Mouse (Mus musculus): Measurements from ENCODE around the gene Zfp90.

The Zfp90 gene

DNA sequence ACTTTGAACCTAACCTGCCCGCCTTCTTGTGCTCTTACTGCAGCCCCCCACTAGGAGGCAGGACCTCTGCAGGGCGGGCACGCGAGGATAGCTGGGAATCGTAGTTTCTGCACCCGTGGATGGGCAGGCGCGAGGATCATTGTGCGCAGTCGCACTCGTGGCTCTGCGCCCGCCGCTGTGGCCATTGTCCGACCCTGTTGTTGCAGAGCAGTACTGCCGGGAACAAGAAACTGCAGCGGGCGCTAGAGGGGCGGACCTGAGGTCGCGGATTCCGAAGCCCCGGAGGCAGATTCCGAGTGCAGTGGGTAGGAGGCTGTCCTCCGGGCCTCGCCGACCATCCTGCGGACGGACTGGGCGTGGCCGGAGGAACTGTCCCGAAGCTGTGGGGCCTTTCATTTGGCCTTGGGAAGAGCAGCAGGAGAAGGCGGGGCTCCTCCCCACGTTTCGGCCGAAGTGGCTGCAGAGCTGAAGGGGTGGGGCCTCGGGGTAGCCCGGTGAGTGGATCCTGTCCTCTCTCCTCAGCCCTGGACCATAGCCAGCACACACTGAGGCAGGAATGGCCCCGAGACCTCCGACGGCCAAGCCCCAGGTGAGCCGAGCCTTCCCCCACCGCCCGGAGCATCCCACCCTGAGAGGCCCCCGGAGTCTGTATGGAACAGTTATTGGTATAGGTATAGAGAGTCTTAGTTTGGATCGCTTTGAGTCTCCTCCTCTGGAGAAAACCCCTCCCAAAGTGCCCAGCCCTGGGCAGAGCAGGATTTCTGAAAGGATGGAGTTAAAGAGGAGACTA, at the start of gene Zfp90:
Gene Zfp90, plus strand, starts transcription at position 146 of the 790 bp plus-strand sequence.
- peak; percentile 98 for DNase-seq (ENCODE audit: low read depth, low spot score)

GRCm38 (mm10) chr8:106368501-106368900, 46.6 kb upstream of the Zfp90 start:
- peak; percentile 70 for DNase-seq (ENCODE audit: low read depth, low spot score)

DNA sequence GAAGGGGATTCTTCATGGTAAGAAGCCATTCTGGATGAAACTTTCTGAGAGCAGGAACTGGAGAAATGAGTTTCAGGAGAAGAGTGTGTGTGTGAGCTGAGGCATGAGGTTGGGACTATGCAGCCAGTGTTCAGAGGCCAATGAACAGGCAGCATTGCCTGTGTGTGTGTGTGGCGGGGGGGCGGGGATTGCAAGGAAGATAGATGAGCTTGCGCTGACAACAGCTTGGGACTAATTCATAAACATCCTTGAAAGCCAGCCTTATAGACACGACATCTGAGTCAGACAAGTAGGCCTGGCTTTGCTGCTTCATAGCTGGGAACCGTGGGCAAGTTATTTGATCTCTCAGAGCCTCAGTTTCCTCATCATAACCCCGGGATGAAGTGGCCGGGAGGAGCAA, 46.1 kb upstream of the Zfp90 start:
- DNase-seq (ENCODE audit: low read depth, low spot score) = no peak

- no peak for DNase-seq (ENCODE audit: low read depth, low spot score)
Observed at GRCm38 (mm10) chr8:106375957-106376356, 39.2 kb upstream of the Zfp90 start.

- DNase-seq (ENCODE audit: low read depth, low spot score) = no peak
Observed at GRCm38 (mm10) chr8:106376862-106377261, 38.3 kb upstream of the Zfp90 start.

GRCm38 (mm10) chr8:106378501-106379048, 36.6 kb upstream of the Zfp90 start:
- no peak for DNase-seq (ENCODE audit: low read depth, low spot score)

GRCm38 (mm10) chr8:106379357-106379756, 35.8 kb upstream of the Zfp90 start:
- DNase-seq (ENCODE audit: low read depth, low spot score) = no peak

- no peak for DNase-seq (ENCODE audit: low read depth, low spot score)
Observed at GRCm38 (mm10) chr8:106381026-106381425, 34.1 kb upstream of the Zfp90 start.

DNA sequence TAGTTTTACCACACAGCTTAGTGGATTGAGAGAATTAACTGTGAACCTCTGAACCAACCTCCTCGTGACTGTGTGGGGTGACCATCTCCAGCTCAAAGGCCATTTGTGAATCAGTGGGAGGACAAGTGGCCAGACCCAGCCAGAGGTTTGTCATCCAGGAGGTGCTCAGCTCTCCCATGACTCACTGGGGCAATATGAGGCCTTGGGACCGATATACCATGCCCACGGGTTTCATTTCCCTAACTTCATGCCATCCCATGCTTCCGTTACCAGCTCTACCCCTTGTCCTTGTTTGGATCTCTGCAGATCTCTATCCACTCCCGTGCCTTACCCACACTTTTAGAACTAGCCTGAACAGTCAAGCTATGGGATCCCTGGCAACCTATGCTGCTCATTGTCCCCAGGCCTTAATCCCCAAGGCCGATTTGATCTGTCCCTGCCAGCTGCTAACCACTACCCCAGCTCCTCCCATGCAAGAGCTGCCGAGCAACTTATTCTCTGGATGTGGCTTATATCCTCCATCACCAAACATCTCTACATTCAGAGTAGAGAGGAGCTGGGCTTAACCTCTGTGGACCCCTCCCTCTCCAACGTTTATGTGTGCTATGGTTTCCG, 27.2 kb upstream of the Zfp90 start:
- DNase-seq (ENCODE audit: low read depth, low spot score) = no peak

GRCm38 (mm10) chr8:106394493-106394892, 20.6 kb upstream of the Zfp90 start:
- DNase-seq (ENCODE audit: low read depth, low spot score) = no peak

DNA sequence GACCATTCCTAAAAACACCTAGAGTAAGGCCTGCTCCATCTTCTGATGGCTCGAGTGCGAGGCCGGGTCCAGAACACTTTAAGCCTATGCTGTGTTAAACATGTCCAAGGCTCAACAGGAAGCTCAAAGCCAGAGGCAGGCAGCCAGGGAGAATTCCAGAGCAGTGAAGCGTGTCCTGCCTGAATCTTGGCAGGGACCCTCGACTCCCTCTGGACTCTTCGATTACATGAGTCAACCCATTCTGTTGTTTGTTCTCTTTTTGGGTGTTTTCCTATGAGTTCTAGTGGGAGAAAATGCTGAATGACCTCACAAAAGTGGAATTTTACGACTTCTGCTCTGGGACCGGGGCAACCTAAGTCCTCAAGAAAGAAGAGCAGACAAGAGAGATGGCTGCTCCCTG, 15.4 kb upstream of the Zfp90 start:
- no peak for DNase-seq (ENCODE audit: low read depth, low spot score)

GRCm38 (mm10) chr8:106400181-106400580, 14.9 kb upstream of the Zfp90 start:
- DNase-seq (ENCODE audit: low read depth, low spot score) = no peak

- peak; percentile 70 for DNase-seq (ENCODE audit: low read depth, low spot score)
Observed at GRCm38 (mm10) chr8:106403246-106403933, 11.7 kb upstream of the Zfp90 start.

GRCm38 (mm10) chr8:106404825-106405224, 10.3 kb upstream of the Zfp90 start:
- no peak for DNase-seq (ENCODE audit: low read depth, low spot score)

GRCm38 (mm10) chr8:106405810-106406209, 9.3 kb upstream of the Zfp90 start:
- DNase-seq (ENCODE audit: low read depth, low spot score) = peak; percentile 16

- no peak for DNase-seq (ENCODE audit: low read depth, low spot score)
Observed at GRCm38 (mm10) chr8:106410055-106410454, 5.1 kb upstream of the Zfp90 start.

- no peak for DNase-seq (ENCODE audit: low read depth, low spot score)
Observed at GRCm38 (mm10) chr8:106410564-106410963, 4.6 kb upstream of the Zfp90 start.

DNA sequence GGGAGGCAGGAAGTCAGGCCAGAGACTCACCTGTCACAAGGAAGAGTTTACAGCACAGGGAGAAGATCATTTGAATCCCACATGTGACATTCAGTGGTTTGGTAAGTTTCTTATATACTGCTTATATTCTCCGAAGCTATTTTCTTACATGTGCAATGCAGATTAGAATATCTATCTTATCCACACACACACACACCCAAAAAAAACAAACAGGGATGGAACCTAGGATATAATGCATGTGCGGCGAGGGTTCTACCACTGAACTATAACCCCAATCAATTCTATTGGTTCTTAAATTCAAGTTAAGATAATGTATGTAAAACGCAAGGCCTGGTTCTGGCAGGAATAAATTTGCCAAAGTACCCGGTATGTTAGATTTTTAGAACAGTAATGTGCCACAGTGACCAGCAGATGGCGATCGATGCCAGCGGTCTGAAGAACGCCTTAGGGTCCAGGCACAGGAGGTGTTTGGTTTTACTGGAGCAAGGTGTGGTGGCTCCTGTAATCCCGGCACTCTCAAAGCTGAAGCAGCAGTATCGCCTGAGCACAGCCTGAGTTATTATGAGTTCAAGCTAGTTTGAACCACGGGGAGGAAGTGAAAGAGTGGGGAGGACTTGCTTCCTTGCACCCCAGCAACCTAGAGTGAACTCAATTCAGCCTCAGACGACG, 3.2 kb upstream of the Zfp90 start:
- peak; percentile 88 for DNase-seq (ENCODE audit: low read depth, low spot score)

DNA sequence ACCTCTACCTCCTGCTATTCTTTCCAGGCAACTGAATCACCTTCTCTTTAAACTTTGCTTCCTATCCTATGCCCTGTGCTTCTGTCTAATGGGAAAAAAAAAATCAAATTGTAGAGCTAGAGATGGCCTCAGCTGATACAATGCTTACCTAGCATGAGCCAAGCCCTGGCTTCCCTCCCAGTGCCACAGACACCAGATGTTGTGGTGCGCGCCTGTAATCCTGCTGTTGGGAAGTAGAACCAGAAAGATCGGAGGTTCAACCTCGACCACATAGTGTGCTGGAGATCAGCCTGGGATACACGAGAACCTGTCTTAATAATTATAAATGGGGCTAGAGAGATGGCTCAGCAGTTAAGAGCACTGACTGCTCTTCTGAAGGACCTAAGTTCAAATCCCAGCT, 2.6 kb downstream of the Zfp90 start:
- no peak for DNase-seq (ENCODE audit: low read depth, low spot score)

- peak; percentile 63 for DNase-seq (ENCODE audit: low read depth, low spot score)
Observed at GRCm38 (mm10) chr8:106431088-106431487, 16.0 kb downstream of the Zfp90 start.

- peak; percentile 57 for DNase-seq (ENCODE audit: low read depth, low spot score)
Observed at GRCm38 (mm10) chr8:106431952-106432351, 16.8 kb downstream of the Zfp90 start.

All from ZHBTc4 (cell line).